Mouse (Mus musculus) megakaryocyte progenitor cell, adult 5-6 weeks (primary cell): ENCODE measurements around the gene Tle3. TPM values are rescaled to one million over a fixed set of nuclear protein-coding genes. Genes with fewer than 3 reads are reported as not detected.

Experiments
- ATAC-seq: replicated peaks from 2 replicates; pipeline ENCODE4 v1.8.0; 2016; ENCODE audit warnings: mild to moderate bottlenecking, moderate TSS enrichment, inconsistent platforms; ENCODE audit not compliant: poor library complexity
- total RNA-seq, 2 experiments: library from RNA; stranded (forward) in 1 of 2; stranded (reverse) in 1 of 2; fragments of 157-497, 149-512 nt in 1 of 2; fragments of 200-1000 nt in 1 of 2; gene quantifications; 2 replicates each; pipeline versions ENCODE4 v1.2.3 to v1.2.4; 2015 to 2017

Gene Tle3
- total RNA-seq, 2 experiments from 2014 or later = 48.0 to 66.2 TPM

GRCm38 (mm10) chr9:61431830-61432229 is 59.7 kb downstream of the Tle3 start:
- peak; percentile 49; the same call in 1 of the 2 replicates for ATAC-seq

DNA sequence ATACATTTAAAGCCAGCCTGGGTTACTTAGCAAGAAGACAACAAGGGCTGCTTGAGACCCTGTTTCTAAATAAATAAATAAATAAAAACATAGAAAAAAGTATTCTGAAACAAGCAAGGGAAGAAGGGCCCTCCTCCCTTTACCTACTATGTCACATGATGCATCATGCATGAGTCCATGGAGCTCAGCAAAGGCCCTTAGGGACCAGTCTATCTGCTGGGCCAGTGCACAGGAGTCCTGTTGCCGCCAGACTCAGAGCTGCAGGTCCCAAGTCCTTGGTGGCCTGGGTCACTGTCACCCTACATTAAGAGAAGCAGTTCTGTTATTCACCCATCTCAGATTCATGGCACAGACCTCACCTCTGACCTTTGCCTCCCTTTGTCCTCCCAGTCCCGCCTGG is 61.0 kb downstream of the Tle3 start:
- no peak for ATAC-seq

GRCm38 (mm10) chr9:61434062-61434461 is 61.9 kb downstream of the Tle3 start:
- no peak for ATAC-seq

DNA sequence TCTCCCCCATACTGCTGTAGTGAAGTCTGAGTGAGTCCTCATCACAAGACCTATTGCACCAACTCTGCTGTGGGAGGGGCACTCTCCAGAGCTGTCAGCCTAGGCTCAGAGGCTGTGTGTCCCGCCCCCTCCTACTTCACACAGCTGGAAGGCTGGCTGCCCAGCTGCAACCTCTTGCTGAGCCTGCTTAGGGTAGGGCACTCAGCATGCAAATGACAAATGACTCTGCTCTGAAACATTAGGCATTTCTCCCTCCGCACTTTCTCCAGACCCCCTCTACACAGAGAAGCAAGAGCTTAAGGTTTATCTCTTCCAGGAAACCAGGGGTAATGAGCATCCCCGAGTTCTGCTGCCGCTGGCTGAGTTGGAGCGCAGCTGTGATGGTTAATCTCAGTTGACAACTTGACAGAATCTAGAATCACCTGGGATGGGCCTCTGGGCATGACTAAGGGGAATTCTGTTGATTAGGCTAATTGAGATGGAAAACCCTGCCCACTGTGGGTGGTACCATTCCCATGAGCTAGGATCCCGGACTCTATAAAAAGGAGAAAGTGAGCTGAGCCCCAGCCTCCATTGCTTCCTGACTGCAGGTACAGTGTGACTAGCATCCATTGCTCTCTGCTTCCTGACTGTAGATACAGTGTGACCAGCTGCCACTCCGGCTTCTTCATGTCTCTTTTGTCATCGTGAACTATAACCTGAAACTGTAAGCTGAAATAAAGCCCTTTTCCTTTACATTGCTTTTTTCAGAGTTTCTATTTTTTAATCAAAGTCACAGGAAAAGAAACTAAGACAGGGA is 63.2 kb downstream of the Tle3 start:
- peak; percentile 39; the same call in 1 of the 2 replicates for ATAC-seq

- ATAC-seq = no peak
Measured at GRCm38 (mm10) chr9:61436104-61436503, 63.9 kb downstream of the Tle3 start.

DNA sequence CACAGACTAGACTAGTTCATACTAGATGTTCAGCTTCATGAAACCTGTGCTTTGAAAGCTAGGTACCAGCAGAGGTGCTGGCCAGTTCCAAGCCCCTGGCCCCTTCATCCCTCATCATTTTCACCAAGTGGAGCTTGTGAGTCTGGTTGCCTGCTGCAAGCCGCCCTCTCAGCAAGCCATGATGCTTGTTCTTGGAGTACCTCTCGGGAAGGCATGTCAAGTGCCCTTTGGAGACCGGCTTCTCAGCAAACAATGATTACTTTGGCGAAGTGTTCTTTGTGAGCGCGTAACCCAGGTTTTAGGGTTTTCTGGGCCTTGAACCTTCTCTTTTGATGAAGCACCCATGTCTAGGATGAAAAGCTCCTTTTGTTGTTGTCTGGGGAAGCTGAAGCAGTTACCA is 64.6 kb downstream of the Tle3 start:
- no peak for ATAC-seq

GRCm38 (mm10) chr9:61439092-61439491 is 66.9 kb downstream of the Tle3 start:
- ATAC-seq = no peak

DNA sequence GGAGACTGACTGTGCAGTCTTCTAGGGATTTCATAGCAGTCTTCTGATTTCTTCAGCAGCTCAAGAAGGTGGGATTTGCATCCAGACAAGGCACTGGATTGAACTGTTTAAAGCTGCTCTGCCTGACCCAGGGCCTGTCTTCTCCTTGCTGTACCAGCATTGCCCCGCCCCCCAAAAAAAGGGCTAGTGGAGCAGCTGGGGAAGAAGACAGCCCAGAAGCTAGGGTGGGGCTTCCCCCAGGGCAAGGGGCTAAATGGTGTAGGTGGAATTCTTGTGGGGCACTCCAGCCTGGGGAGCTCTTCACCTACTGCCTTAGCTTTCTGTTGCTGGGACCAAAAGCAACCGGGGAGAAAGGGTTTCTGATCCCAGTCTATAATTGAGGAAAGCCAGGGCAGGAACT is 67.8 kb downstream of the Tle3 start:
- ATAC-seq = no peak

- no peak for ATAC-seq
Measured at GRCm38 (mm10) chr9:61441206-61441913, 69.2 kb downstream of the Tle3 start.

- no peak for ATAC-seq
Measured at GRCm38 (mm10) chr9:61442951-61443630, 70.9 kb downstream of the Tle3 start.

DNA sequence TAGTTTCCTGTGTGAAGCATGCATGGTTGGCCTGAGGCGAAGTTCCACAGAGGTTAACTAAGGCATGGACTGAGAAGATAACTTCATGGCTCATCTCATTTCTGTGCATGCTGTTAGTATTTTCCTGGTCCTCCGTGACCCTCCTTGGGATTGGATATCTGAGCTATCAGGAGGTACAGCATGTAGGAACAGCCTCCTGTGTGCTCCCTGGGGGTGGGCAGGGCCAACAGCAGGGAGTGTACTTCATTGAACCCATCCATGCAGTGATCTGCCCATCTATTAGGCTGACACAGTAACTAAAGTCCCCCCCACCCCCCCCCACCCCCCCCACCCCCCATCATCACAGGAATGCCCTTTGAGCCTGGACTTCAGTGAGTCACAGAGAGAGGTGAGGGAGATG is 73.0 kb downstream of the Tle3 start:
- ATAC-seq = no peak

DNA sequence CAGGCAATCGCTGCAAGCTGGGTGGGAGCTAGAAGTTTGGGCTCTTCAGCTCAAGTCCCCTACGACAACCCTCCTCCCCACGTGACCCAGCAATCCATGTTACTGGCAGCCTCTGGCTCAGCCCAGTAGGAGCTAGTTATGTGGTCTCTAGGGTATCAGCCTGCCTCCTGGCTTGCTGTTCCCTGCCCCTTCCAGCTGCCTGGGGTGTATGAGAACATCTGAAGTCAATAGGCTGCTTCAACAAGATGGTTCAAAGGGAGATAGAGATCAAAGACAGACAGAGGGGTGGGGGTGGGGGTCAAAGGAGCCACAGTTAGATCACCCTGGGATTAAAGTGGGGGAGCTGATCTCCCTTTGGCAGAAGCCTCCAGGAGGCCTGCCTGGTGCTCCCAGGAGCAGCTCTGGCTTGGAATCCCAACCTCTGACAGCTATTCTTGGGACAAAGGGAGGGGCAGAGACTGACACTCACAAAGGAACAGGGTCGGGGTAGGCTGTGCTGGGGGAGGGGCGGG is 73.6 kb downstream of the Tle3 start:
- ATAC-seq = no peak

- ATAC-seq = no peak
Measured at GRCm38 (mm10) chr9:61446965-61447364, 74.8 kb downstream of the Tle3 start.

DNA sequence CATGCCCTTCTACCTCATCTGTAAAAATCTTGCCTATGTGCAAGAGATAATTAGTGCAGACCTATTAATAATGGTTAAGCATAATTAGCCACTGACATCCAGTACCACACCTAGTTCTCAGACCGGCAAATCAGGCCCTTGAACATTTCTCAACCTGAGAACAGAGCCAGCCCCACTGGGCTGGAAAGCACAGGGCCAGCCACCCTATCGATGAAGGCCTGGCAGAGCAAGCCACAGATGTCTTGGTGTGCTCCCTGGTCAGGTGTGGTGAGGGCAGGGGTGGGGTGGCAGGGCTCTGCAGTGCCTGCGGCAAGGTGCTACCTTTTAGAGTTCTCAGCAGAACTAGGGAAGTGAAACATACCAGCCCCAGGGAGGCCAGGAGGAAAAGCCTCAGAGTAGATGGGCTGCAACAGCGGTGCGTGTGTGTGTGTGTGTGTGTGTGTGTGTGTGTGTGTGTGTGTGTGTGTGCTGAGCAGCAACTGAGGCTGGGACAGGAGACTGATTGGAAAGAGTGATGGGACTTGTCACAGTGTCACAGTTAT is 77.3 kb downstream of the Tle3 start:
- ATAC-seq = 0 out of 2 replicates have a peak, but pooled peaks have one; percentile 14

- ATAC-seq = no peak
Measured at GRCm38 (mm10) chr9:61452081-61452480, 79.9 kb downstream of the Tle3 start.

DNA sequence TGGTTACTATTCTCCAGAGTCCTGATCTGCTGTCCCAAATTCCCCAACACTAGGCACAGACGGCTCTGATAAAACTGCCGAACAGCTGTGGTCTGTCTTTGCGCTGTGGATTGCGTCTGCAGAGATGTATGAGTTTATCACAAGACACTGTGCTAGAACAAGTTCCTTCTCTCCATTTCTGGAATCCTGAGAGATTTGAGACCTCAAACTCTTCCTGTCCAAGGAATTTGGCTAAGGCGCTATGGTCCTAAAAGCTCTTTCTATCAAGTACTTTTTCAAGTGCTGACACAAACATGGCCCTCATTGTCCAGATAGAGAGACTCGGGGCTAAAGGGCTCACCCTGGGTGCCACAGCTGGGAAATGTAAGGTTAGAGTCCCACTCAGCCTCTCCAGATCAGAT is 83.7 kb downstream of the Tle3 start:
- ATAC-seq = no peak

GRCm38 (mm10) chr9:61456441-61457161 is 84.4 kb downstream of the Tle3 start:
- no peak for ATAC-seq

GRCm38 (mm10) chr9:61457162-61457523 is 85.0 kb downstream of the Tle3 start:
- no peak for ATAC-seq

DNA sequence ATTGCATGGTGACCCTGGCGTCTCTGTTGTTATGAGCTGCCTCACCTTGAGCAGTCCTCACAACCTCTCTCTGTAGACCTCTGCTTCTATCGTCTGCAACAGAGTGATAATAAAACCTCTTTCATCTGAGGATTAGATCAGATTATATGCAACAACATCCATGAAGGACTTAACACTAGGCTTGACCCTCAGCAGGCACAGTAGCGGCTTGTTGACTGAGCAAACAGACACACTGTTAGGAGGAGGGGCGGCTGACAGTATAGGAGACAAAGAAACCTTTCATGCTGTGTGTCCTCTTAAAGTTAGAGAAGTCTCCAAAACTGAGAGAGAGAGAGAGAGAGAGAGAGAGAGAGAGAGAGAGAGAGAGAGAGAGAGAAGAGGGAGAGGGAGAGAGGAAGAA is 89.7 kb downstream of the Tle3 start:
- no peak for ATAC-seq

DNA sequence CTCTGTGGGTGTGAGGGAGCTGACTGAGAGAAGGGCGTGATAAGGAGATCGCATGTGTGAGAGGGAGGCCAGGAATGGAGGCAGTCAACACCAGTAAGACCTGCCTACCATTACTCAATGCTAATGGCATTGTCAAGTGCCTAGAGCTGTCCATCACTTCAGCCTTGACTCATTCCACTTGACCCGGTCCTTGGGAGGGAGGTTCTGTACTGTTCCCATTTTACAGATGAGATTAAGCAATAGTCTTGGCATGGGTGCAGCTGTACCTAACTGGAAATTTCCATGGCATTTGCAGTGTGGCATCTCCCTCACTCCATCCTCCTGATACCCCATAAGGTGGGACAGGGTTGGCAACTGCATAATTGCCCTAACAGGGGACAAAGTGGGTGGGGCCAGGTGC is 95.3 kb downstream of the Tle3 start:
- no peak for ATAC-seq
